Mouse (Mus musculus): ENCODE data around the gene Slc37a1.
A peak's percentile ranks its signal among the peaks of the same experiment; 100 is the strongest.

The Slc37a1 gene

DNA sequence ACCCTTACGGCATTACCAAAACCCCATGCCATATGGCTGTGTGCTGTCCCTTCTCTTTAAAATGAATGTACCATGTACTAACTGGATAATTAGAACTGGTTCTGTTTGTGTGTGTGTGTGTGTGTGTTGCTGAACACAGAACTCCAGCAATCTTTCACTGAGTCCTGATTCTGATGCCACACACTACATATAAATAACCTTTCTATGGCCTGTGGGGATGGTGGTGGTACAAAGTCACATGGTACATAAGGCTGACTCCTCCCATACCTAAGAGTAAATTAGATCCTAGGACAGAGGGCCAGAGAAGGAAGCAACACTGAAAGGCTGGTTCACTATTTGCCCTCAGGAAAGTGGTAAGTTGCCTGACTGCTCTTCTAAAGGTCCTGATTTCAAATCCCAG is at the start of gene Slc37a1:
Gene Slc37a1, plus strand, starts transcription at position 301 of the 400 bp plus-strand sequence.
- no peak for DNase-seq

DNA sequence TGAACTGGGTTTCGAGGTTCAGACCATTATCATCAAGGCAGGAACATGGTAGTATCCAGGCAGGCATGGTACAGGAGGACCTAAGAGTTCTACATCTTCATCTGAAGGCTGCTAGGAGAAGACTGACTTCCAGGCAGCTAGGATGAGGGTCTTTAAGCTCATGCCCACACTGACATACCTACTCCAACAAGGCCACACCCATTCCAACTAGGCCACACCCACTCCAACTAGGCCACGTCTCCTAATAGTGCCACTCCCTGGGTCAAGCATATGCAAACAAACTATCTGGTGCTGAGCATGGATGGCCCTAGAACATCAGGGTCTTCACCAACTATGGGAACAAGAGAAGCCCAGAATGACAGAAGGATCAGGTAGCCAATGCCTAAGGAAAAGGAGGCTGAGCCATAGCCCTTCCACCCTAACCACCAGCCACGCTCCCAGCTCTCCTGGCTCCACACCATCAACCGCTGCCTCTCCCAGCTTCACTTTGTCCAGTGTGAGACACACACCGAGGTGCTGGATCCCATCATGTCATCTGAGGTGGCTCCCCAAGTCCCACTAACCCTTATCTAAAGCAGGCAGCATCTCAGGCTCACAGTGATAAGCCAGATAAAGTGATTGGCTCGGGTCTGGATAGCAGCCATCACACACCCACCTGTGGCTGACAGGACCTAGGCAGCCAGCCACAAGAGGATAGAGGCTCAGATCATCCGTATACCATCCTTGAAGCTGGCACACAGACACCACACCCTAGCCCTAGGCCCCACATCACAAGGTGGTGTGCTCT is 48.2 kb upstream of the Slc37a1 start:
- no peak for DNase-seq

DNA sequence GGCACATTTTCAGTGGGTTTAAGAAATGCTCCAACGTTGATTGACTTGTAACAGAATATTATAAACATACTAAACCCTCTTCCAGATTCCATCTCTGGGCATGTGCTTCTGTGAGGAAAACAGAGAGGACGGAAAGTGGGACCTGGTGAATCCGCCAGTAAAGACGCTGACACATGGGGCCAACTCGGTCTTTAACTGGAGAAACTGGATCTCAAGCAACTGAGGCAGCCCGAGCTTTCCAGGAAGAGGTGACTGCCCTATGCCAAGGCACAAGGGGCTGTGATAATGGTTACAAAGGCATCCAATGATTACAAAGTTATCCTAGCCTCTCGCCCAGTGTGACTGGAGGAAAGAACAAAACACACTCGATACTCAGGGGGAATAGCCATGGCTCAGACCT is 45.4 kb upstream of the Slc37a1 start:
- no peak for DNase-seq

DNA sequence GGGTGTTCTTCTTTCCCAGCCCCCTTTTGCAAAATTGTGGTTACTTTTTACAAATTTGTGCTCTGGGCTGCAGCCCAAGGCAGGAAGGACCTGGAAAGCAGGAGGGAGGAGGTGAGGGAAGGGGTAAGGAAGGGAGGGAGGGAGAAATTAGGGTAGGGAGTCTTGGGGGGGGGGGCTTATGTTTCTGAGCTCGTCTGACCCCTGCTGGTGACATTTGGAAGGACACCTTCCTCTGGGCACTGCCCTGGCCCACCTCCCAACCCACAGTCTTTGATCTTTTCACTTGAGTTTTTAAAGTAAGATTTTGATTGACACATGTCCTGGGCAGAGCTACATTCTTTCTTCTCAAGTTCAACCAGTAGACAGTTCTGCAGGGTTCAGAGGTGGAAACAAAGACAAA is 43.8 kb upstream of the Slc37a1 start:
- peak in 1 of 2 experiments; percentile 49 for DNase-seq

DNA sequence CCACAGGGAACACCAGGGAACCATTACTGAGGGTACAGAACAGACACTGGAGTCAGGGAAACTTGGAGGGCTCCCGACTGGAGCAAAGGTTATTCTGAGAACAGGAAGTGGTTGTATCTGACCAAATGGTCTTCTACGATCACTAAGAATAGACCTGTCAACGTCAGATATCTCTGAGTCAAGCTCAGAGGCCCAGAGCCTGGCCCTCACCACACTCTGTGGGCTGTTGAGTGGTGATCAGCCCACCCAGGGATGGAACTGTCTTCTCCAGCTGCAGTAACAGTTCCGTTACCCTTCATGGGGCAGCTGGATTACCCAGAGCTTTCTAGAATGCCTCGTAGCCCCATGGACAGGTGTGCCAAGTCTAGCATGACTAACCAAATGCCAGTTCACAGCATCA is 41.3 kb upstream of the Slc37a1 start:
- DNase-seq, result no peak

DNA sequence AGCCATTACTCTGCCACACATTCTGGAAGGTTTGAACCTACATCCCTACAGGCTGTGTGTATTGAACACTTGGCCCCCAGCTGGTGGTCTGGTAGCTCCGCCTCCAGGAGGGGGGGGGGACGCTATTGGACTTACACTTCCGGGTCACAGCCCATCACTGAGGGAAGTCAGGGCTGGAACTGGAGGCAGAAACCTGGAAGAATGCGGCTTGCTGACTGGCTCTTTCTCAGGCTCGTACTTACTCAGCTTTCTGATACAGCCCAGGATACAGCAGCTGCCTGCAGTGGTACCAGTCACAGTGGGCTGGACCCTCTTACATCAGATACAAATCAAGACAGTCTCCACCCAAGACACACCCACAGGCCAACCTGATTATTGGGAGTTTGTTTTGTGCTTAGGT is 39.4 kb upstream of the Slc37a1 start:
- no peak for DNase-seq

DNA sequence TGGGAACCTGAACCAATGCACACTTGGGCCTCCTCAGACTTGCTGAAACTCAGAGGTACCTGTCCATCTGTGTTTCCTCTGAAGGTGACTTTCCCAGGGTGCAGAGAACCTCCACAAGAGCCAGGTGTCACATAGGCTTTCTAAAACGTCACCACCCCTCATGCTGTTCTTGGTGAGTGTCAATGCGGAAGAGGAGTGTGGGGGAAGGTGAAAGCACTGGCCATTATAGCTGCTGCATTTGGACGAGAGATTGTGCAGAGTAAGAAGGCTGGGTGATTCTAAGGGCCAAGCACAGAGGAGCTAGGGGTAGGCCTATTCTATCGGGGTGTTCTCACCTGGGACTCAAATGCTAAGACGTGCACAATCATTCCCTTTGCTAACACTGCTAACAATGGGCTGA is 32.6 kb upstream of the Slc37a1 start:
- no peak for DNase-seq

DNA sequence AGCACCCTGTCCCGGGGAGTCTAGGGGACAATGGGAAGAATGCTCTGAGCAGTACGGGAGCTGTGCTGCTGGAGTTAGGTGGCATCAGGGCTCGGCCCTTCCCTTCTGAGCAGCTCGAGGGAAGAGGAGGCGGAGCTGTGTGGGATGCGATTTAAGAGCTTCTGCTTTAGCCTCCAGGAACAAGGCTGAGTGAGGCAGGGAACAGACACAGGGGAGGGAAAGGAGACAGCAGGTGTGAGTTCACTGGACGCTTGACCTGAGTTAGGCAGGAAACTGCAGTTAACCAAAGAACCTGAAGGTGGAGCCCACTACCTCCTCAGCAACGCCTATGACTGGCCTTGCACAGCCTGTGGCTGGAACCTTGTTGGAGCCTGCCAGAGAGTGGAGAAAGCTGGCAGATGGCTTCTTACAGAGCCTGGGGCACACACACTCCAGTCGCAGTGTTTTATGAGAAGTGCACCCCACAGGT is 32.1 kb upstream of the Slc37a1 start:
- peak; percentile 53 to 72 for DNase-seq

DNA sequence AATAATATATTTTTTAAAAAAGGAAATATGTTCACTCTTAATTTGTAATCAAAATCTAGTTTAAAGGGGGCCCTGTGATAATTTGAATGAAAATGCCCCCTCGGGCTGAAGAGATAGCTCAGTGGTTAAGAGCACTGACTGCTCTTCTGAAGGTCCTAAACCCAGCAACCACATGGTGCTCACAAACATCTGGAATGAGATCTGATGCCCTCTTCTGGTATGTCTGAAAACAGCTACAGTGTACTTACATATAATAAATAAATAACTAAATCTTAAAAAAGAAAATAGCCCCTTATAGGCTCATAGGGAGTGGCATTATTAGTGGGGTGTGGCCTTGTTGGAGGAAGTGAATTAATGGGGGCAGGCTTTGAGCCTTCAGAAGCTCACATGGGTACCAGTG is 29.4 kb upstream of the Slc37a1 start:
- no peak for DNase-seq

DNA sequence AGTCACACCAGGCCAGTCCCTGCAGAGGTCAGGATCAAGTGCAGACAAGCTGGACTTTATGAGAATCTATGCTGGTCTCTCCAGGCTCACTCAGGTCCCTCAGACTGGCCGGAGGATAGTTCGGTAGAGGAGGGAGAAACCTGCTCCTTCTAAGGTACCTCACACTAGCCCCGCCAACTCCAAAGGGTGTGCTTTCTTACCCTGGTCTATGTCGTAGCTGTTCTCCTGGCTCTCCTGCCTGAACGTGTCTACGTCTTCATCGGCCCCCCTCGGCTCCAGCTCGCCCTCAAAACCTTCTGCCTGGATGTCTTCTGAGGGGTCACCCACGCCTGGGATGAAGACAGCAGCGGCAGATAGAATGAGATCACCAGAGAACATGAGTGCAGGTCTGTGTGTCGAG is 28.7 kb upstream of the Slc37a1 start:
- no peak for DNase-seq

DNA sequence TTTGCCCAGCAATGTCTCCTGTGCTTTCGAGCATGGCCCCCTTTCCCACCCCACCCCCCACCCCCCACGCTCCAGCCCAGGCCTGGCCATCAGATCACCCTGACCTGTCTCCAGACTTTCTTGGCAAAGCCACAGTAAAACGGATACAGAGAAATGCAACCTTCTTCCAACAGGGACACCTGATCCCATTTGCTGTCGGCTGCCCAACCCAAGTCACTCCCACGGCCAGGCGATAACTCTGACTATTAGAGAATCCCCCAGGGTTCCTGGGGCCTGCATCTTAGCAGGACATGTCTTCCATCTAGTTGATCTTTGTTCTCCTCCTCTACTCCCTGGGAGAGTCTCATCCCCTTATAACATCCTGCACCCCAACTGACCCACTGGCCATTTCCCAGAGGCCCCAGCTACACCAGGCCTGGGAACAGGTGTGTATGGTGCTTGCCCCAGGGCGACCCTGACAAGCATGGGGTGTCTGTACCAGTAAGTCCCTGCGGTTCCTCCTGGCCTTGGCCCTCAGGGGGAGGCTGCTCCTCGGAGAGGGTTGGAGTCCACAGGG is 28.2 kb upstream of the Slc37a1 start:
- DNase-seq, result no peak

DNA sequence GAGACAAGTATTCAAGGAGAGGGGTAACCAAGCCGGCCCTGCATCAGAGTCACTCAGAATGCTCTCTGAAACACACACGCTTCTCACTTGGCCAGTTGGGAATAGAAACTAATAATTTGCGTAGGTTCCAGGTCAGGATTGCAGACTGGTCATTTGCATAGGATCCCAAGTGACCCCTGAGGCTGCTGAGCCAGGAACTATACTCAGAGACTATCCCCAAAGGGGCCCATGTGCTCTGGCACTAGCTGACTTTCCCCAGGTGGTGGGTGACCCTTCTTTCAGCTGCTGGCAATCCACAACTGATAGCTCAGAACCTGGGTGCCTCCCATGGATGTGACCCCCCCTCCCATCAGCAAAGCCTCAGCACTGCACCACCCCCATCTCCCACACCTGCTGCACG is 27.4 kb upstream of the Slc37a1 start:
- DNase-seq, result no peak

DNA sequence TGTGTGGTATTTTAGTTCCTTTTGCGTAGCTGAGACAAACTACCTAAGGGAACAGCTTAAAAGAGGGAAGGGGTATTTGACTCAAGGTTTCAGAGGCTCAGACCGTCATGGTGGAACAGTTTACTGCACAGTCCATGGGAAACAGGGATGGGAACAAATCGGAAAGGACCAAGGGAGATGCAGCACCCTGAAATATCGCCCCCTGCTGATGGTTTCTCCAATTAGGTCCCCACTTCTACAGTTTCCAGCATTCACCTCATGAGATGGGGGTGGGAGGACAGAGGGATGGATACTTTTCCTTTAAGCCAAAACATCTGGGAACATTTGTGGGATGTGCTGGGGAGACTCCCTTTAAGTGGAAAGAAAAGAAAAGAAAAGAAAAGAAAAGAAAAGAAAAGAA is 26.8 kb upstream of the Slc37a1 start:
- peak in 1 of 2 experiments; percentile 35 for DNase-seq

DNA sequence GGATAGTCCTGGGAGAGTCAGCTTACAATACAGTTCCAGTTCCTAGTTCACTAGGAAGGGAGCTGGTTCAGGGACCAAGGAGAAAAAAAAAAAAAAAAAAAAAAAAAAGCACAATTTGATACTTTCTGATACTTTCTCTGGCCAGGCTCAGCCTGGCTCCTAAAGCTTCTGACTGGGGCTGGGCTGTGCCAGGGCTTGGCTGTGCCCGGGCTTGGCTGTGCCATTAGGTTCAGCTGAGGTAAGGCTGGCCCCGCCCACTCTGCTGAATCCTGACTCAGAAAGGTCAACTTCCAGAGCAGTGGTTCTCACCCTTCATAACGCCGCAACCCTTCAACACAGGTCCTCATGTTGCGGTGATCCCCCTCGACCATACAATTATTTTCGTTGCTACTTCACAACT is 26.2 kb upstream of the Slc37a1 start:
- DNase-seq, result peak in 1 of 2 experiments; percentile 10

DNA sequence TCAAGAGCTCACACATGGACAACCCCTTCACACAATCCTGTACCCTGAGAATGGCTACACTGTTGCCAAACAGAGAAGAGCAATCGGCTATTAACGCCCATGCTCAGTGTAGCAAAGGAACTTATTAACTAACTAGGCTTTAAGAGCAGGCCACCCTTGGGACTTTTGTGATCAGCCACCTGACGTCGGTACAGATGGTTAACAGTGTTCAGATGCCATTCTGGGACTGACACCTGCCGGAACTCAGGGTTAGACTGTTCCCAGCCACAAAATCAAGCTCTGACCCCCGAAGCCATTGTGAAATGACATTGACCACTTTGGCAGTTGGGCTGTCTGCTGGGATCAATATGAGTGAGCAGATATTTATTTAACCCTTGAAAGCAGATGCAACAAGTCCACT is 25.2 kb upstream of the Slc37a1 start:
- peak; percentile 20 to 21 for DNase-seq

DNA sequence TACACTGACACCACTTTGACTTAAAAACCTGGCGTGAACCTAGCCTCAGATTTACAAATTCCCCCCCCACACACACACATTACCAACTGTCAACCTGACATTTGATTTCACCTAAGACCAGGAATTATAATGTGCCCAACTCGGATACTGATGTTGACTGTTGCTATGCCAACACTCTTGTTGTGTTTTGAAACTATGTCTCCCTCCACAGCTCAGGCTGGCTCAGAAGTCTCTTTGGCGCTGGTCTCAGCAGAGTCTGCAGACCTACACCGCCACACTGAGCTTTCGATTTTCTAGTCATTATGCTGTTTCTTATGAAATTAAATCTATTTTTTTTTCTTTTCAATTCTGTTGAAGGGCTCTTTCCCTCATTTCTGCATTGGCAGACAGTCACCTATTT is 23.9 kb upstream of the Slc37a1 start:
- DNase-seq, result no peak

DNA sequence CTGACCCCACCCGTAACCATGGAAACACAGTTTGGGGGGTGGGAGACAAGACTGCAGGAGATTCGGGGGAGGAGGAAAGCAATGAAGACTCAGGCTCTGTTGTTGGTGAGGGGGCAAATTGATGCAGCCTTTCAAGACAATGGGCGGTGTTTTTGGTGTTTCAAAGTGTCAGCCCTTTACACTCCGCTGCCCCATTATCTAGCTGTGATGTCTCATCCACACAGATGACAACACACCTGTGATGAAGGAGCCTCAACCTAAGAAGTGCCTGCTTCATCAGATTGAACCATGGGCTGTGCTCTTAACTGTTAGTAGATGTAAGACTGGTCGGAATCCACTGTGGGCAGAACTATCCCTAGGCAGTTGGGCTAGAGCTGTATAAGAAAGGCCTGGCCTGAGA is 22.8 kb upstream of the Slc37a1 start:
- no peak for DNase-seq

DNA sequence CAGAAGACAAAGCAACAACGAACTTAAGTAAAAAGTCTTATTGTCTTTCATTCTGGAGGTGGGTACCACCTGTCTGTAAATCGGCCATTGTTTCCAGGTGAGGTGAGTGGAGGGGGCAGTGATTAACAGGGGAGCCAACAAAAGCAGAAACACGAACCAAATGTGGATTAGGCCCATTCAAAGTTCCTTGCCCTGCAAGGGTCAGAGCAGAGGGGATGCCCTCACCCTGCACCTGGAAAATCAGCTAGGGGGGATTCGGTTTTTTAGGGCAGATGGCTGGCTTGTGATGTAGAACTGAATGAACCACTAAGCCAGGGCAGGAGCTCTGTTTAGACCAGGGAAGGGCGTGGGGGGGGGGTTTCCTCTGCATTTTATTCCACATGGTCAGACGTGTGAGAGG is 22.2 kb upstream of the Slc37a1 start:
- no peak for DNase-seq

DNA sequence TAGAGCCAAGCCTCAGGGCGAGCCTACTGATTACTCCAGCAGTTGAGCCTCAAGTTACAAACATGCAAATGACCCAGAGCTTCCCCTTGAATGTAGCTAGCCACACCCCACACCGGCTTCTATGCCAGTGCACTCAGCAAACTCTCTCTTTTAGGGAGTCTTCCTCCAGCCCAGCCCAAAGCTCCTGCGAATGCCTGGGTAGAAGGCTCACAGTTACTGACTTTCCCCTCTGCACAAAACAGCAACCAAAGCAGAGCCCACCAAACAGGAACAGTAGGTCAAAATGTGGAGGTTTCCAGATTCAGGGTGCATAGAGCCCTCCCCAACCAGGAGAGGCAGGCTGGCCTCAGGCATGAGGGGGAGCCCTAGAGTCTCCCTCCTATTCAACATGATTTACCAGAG is 21.4 kb upstream of the Slc37a1 start:
- peak; percentile 47 to 62 for DNase-seq

DNA sequence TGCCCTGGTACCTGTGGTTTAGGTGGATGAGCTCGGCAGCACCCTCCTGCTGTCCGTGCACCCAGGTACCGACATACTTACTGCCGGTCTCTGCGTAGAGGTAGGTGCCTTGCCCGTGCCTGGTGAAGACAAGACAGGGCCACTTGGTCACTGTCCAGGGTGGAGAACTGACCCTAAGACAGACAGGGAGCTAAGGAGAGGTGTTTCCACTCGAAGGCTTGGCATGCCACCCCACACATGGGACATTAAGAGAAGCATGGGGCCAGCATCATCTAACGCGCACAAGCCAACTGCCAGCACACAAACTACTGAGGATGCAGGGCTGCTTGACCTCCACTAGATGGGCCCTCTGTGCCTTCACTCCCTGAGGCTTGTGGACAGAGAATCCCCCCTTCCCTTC is 20.8 kb upstream of the Slc37a1 start:
- DNase-seq, result no peak

DNA sequence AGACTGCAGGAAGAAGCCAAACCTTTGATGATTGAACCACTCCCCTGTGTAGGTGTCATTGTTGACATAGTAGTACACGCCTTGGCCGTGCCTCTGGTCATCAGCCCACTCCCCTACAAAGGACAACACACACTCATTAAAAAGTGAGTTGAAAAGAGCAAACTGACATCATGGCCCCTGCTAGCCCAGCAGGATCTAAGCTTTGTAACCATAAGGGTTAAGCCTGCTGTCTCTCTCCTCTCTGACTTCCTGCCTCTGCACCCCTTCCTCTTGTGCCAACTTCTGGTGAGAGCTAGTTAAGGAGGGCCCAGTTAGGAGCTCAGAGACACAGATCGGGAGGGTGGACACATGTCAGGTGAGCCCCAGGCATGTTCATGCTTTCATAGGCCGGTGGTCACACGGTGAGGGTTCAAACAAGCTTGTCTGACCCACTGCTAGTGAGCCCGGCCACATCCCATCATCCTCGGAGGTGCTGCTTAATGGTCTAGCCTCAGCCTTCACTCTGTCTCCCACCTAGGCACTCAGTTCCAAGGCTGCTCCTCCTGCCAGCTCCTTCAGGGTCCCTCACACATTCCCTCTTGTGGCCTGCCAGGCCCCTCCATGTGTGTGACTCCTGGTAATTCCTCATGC is 20.2 kb upstream of the Slc37a1 start:
- DNase-seq, result peak in 1 of 2 experiments; percentile 38

DNA sequence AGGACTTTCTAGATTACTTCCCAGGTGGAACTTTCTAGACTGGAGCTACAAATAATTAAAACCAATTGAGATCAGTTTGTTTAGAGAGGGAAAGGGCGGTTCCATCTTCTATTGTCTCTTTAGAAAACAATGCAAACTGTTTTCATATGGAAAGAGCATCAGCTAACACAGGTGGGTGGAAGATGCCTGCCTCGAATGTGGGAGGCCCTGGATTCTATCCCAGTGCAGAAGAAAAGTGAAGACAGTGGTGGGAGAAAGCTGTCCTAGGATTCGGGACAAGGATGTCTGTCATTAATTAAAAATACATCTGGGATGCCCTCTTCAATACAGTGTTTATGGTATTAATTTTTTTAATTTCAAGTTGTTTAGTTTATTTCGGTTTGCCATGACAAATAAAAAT is 19.5 kb upstream of the Slc37a1 start:
- DNase-seq, result no peak

DNA sequence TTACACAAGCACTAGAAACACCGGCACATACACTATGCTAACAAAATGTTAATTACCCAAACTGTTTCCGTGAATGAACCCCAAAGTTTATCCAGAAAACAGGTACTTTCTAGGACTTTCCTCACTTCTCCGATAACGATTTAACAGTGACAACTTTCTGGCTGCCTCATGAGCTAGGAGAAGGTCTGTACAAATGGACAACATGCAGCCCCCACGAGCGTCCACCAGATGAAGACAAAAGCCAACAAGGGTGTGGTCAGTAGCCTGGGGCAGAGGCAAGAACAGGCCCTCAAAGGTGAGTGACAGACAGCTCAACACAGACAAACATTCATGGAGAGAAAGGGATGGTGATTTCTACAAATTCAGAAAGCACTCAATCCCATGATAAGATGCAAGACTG is 19.0 kb upstream of the Slc37a1 start:
- no peak for DNase-seq

DNA sequence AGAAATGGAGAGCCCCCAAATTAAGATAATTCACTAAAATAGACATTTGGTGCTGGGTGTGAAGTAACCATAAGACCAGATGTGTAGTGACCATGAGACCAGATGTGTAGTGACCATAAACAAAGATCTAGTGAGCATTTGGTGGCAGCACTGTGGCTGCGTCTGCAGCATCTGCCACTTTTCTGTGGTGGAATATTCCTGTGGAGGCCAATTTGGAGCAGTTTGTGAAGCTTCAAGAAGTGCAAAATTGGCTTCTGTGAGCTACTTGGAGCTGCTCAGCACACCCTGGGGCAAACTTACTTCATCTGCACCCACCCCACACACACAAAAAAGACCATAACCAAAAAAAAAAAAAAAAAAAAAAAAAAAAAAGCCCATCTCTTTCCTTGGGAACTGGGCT is 18.6 kb upstream of the Slc37a1 start:
- no peak for DNase-seq
